Mouse (Mus musculus) forebrain, postnatal 0 days (tissue): ENCODE measurements at regions not wholly inside any gene's neighbourhood (a gene's known extent, or its start where the extent isn't known, plus 50 kb on each side); places are given as distances from the start of the nearest gene placed in this dataset.
A peak's percentile ranks its signal among the peaks of the same experiment; 100 is the strongest.

ENCODE experiments used
- ATAC-seq: fragments of 200-750 bp; cut with Nextera tagmentation; 2 replicates; pipeline ENCODE4 v1.8.0; 2017; ENCODE audit warnings: mild to moderate bottlenecking, moderate library complexity
- DNase-seq: peaks from one replicate; pipeline ENCODE4 v3.0.0-alpha.2; 2015
- H3K27ac ChIP-seq: fragments of 300-500 bp; sonication (generic); 2 replicates; pipeline ENCODE4 v1.5.1; 2014; ENCODE audit warnings: low read depth, mild to moderate bottlenecking, antibody characterized with exemption, low read length, moderate library complexity, mixed read lengths
- H3K27me3 ChIP-seq: fragments of 300-500 bp; sonication (generic); 2 replicates; pipeline ENCODE4 v1.6.1; 2014; ENCODE audit warnings: mild to moderate bottlenecking, low read length, mixed read lengths; ENCODE audit not compliant: insufficient read depth
- H3K36me3 ChIP-seq: fragments of 300-500 bp; sonication (generic); 2 replicates; pipeline ENCODE4 v1.6.1; 2014; ENCODE audit warnings: mild to moderate bottlenecking, moderate library complexity; ENCODE audit not compliant: insufficient read depth
- H3K4me1 ChIP-seq: fragments of 300-500 bp; sonication (generic); 2 replicates; pipeline ENCODE4 v1.6.1; 2014; ENCODE audit warnings: antibody characterized with exemption; ENCODE audit not compliant: insufficient read depth
- H3K4me2 ChIP-seq: fragments of 300-500 bp; sonication (generic); 2 replicates; pipeline ENCODE4 v1.6.1; 2014; ENCODE audit warnings: low read depth, mild to moderate bottlenecking, moderate library complexity
- H3K4me3 ChIP-seq: fragments of 300-500 bp; sonication (generic); 2 replicates; pipeline ENCODE4 v1.5.1; 2014; ENCODE audit warnings: low read depth, low read length, mixed read lengths
- H3K9ac ChIP-seq: fragments of 300-500 bp; sonication (generic); 2 replicates; pipeline ENCODE4 v1.6.1; 2014; ENCODE audit warnings: mild to moderate bottlenecking
- H3K9me3 ChIP-seq: fragments of 300-500 bp; sonication (generic); 2 replicates; pipeline ENCODE4 v1.6.1; 2016; ENCODE audit warnings: low read length
- CTCF ChIP-seq: sonication (generic); IDR thresholded peaks from 2 replicates; pipeline ENCODE4 v1.5.1; 2016; ENCODE audit warnings: antibody characterized with exemption, control low read depth, low read depth
- WGBS: fragments of 180-500 bp; shearing (Covaris S2); extraction: QIAGEN DNeasy Blood & Tissue Kit; methylation state at CpG from one replicate; pipeline ENCODE4 v1.1.7; 2014; 5-methylcytosine and 5-hydroxymethylcytosine counted together

- ATAC-seq: no peak
- no peak overlapping the region for H3K4me3 ChIP-seq
These were observed 557.3 kb upstream of the Tenm4 start for GRCm38 (mm10) chr7:95613736-95614135.

GRCm38 (mm10) chr7:95617370-95617769, 553.7 kb upstream of the Tenm4 start:
- Histone ChIP-seq H3K4me3 (no peak overlapping the region), H3K9ac (no peak overlapping the region), H3K4me1 (no peaks in the 10 kb centered on the region), H3K4me2 (no peak overlapping the region), H3K27ac (no peak overlapping the region), H3K9me3 (no peaks in the 10 kb centered on the region), H3K27me3 (no peaks in the 10 kb centered on the region), H3K36me3 (no peaks in the 10 kb centered on the region)
- no peak for TF ChIP-seq CTCF
- ATAC-seq: peak; percentile 90
- peak; percentile 82 for DNase-seq
- 29% methylated on average over 2 of the region's 2 CpGs for WGBS

More at GRCm38 (mm10) chr7:95613736-95614135, 557.3 kb upstream of the Tenm4 start:
- H3K4me2 ChIP-seq: no peak overlapping the region
- DNase-seq: no peak
- 61% methylated on average over 2 of the region's 2 CpGs for WGBS
- no peaks in the 10 kb centered on the region for H3K4me1 ChIP-seq
- H3K36me3 ChIP-seq: no peaks in the 10 kb centered on the region
- no peaks in the 10 kb centered on the region for H3K9me3 ChIP-seq
- H3K27ac ChIP-seq: no peak overlapping the region
- TF ChIP-seq CTCF: no peak
- no peak overlapping the region for H3K9ac ChIP-seq
- no peaks in the 10 kb centered on the region for H3K27me3 ChIP-seq

GRCm38 (mm10) chr7:95618170-95618569, 552.9 kb upstream of the Tenm4 start:
- DNase-seq: no peak
- H3K27me3 ChIP-seq: no peaks in the 10 kb centered on the region
- no peaks in the 10 kb centered on the region for H3K9me3 ChIP-seq
- H3K27ac ChIP-seq: no peak overlapping the region
- no peaks in the 10 kb centered on the region for H3K36me3 ChIP-seq
- no peak for ATAC-seq
- H3K4me1 ChIP-seq: no peaks in the 10 kb centered on the region
- H3K4me2 ChIP-seq: no peak overlapping the region
- TF ChIP-seq CTCF: no peak
- no peak overlapping the region for H3K9ac ChIP-seq
- H3K4me3 ChIP-seq: no peak overlapping the region

GRCm38 (mm10) chr7:95620079-95620478, 551.0 kb upstream of the Tenm4 start:
- DNase-seq (no peak), ATAC-seq (no peak)
- Histone ChIP-seq H3K9me3 (no peaks in the 10 kb centered on the region), H3K27ac (no peak overlapping the region), H3K27me3 (no peaks in the 10 kb centered on the region), H3K4me3 (no peak overlapping the region), H3K4me1 (no peaks in the 10 kb centered on the region), H3K36me3 (no peaks in the 10 kb centered on the region), H3K9ac (no peak overlapping the region), H3K4me2 (no peak overlapping the region)
- no peak for TF ChIP-seq CTCF

GRCm38 (mm10) chr7:95640683-95641082, 530.4 kb upstream of the Tenm4 start:
- Histone ChIP-seq H3K4me1 (no peaks in the 10 kb centered on the region), H3K36me3 (no peaks in the 10 kb centered on the region), H3K4me3 (no peak overlapping the region), H3K4me2 (no peak overlapping the region), H3K9ac (no peak overlapping the region), H3K27me3 (no peaks in the 10 kb centered on the region), H3K27ac (no peak overlapping the region), H3K9me3 (no peaks in the 10 kb centered on the region)
- DNase-seq (no peak), ATAC-seq (no peak)
- TF ChIP-seq CTCF: no peak
- 56% methylated on average over 5 of the region's 5 CpGs for WGBS

GRCm38 (mm10) chr7:95674319-95674718, 496.7 kb upstream of the Tenm4 start:
- no peak for DNase-seq

GRCm38 (mm10) chr7:95682521-95682920, 488.5 kb upstream of the Tenm4 start:
- H3K27me3 ChIP-seq: no peaks in the 10 kb centered on the region
- TF ChIP-seq CTCF: no peak
- no peaks in the 10 kb centered on the region for H3K4me1 ChIP-seq
- ATAC-seq: no peak
- H3K4me2 ChIP-seq: no peak overlapping the region
- H3K36me3 ChIP-seq: no peaks in the 10 kb centered on the region
- no peaks in the 10 kb centered on the region for H3K9me3 ChIP-seq
- no peak for DNase-seq
- no peak overlapping the region for H3K4me3 ChIP-seq
- 51% methylated on average over 3 of the region's 3 CpGs for WGBS
- H3K27ac ChIP-seq: no peak overlapping the region
- H3K9ac ChIP-seq: no peak overlapping the region

More at GRCm38 (mm10) chr7:95674319-95674718, 496.7 kb upstream of the Tenm4 start:
- Histone ChIP-seq H3K9ac (no peak overlapping the region), H3K27me3 (no peaks in the 10 kb centered on the region), H3K4me1 (no peaks in the 10 kb centered on the region), H3K9me3 (no peaks in the 10 kb centered on the region), H3K36me3 (no peaks in the 10 kb centered on the region), H3K27ac (no peak overlapping the region), H3K4me2 (no peak overlapping the region), H3K4me3 (no peak overlapping the region)
- no peak for TF ChIP-seq CTCF
- 98% methylated on average over 1 of the region's 1 CpGs for WGBS
- no peak for ATAC-seq

GRCm38 (mm10) chr7:95687733-95688132, 483.3 kb upstream of the Tenm4 start:
- no peaks in the 10 kb centered on the region for H3K27me3 ChIP-seq
- TF ChIP-seq CTCF: no peak
- no peak overlapping the region for H3K4me3 ChIP-seq
- DNase-seq: no peak
- H3K27ac ChIP-seq: no peak overlapping the region
- no peaks in the 10 kb centered on the region for H3K9me3 ChIP-seq
- 21% methylated on average over 3 of the region's 3 CpGs for WGBS
- no peaks in the 10 kb centered on the region for H3K36me3 ChIP-seq
- H3K4me2 ChIP-seq: no peak overlapping the region
- H3K9ac ChIP-seq: no peak overlapping the region
- ATAC-seq: peak; percentile 32; the same call in 1 of the 2 replicates
- no peaks in the 10 kb centered on the region for H3K4me1 ChIP-seq
